Comparison of ENCODE assay signal across 10 mouse cellular contexts in genomic region chr4:53384104-53384503, GRCm38 (mm10). TPM values are rescaled to one million over a fixed set of nuclear protein-coding genes. Genes with fewer than 3 reads are reported as not detected.
DNase-seq lines count a peak whose midpoint lies in the region; ATAC-seq lines count a peak whose summit lies in the region.
"Had no signal": no experiment of that assay in that cellular context is flagged by ENCODE, and none has a peak within 500 bp of the region (broad histone marks: within the 10 kb centered on the region; RNA-seq: fewer than 3 reads in every experiment).

No protein-coding gene starts in this region.

- 0 out of 2 replicates have a peak, but pooled peaks have one; percentile 9 for ATAC-seq in midbrain, embryonic 15.5 days (replicated peaks)
- ATAC-seq in intestine, embryonic 16.5 days = peak; percentile 51

- H3K27me3 ChIP-seq in midbrain, embryonic 15.5 days (replicated peaks) = no peaks in the 10 kb centered on the region
- H3K27me3 ChIP-seq in midbrain, embryonic 10.5 days (ENCODE audit: low read depth, poor library complexity, severe bottlenecking) = no peaks in the 10 kb centered on the region
- H3K27me3 ChIP-seq in intestine, embryonic 16.5 days (replicated peaks; ENCODE audit: control insufficient read depth, insufficient read depth, low read length) = no peaks in the 10 kb centered on the region
- H3K27me3 ChIP-seq: embryonic facial prominence, embryonic 12.5 days; forebrain, embryonic 13.5 days; forebrain, embryonic 15.5 days had no signal

- no peak overlapping the region for H3K4me2 ChIP-seq in midbrain, embryonic 15.5 days
- no peak overlapping the region for H3K4me2 ChIP-seq in intestine, embryonic 16.5 days (ENCODE audit: low read depth, low read length)
- H3K4me2 ChIP-seq: forebrain, embryonic 13.5 days; forebrain, embryonic 15.5 days had no signal

- H3K36me3 ChIP-seq in midbrain, embryonic 15.5 days (replicated peaks) = no peaks in the 10 kb centered on the region
- H3K36me3 ChIP-seq in midbrain, embryonic 10.5 days = no peaks in the 10 kb centered on the region
- H3K36me3 ChIP-seq in intestine, embryonic 16.5 days (ENCODE audit: control insufficient read depth, insufficient read depth, low read length) = no peaks in the 10 kb centered on the region
- H3K36me3 ChIP-seq: embryonic facial prominence, embryonic 10.5 days; embryonic facial prominence, embryonic 12.5 days; forebrain, embryonic 15.5 days had no signal

- H3K9ac ChIP-seq in midbrain, embryonic 15.5 days = no peak overlapping the region
- H3K9ac ChIP-seq in intestine, embryonic 16.5 days (ENCODE audit: low read depth, low read length) = no peak overlapping the region
- H3K9ac ChIP-seq: embryonic facial prominence, embryonic 12.5 days; forebrain, embryonic 13.5 days; forebrain, embryonic 15.5 days had no signal

- no peak overlapping the region for H3K27ac ChIP-seq in midbrain, embryonic 15.5 days
- no peak overlapping the region for H3K27ac ChIP-seq in midbrain, embryonic 10.5 days (replicated peaks)
- no peak overlapping the region for H3K27ac ChIP-seq in intestine, embryonic 16.5 days (ENCODE audit: low read length)
- H3K27ac ChIP-seq: embryonic facial prominence, embryonic 10.5 days; embryonic facial prominence, embryonic 12.5 days; forebrain, embryonic 13.5 days; forebrain, embryonic 15.5 days had no signal

- no peak overlapping the region for H3K4me3 ChIP-seq in midbrain, embryonic 15.5 days
- H3K4me3 ChIP-seq in midbrain, embryonic 10.5 days = no peak overlapping the region
- no peak overlapping the region for H3K4me3 ChIP-seq in intestine, embryonic 16.5 days (ENCODE audit: low read length)
- H3K4me3 ChIP-seq: embryonic facial prominence, embryonic 10.5 days; embryonic facial prominence, embryonic 12.5 days; forebrain, embryonic 13.5 days; forebrain, embryonic 15.5 days had no signal

- H3K4me1 ChIP-seq in midbrain, embryonic 15.5 days = no peaks in the 10 kb centered on the region
- no peaks in the 10 kb centered on the region for H3K4me1 ChIP-seq in midbrain, embryonic 10.5 days
- H3K4me1 ChIP-seq in intestine, embryonic 16.5 days (ENCODE audit: control insufficient read depth, insufficient read depth, low read length) = 0 out of 2 replicates have a peak, but pooled peaks cover 6% of the 10 kb centered on the region
- H3K4me1 ChIP-seq: embryonic facial prominence, embryonic 10.5 days; embryonic facial prominence, embryonic 12.5 days had no signal

- DNase-seq in heart, adult 11 months = peak; percentile 86
- DNase-seq in heart, adult 18-20 months = no peak
- no peak for DNase-seq in midbrain, embryonic 10.5 days (ENCODE audit: low spot score)
- DNase-seq in adrenal gland, adult (ENCODE audit: inconsistent age in 2 of 2, low spot score in 1 of 2) = no peak

- 89% methylated on average over 6 of the region's 6 CpGs for WGBS in midbrain, embryonic 15.5 days
- 78% methylated on average over 6 of the region's 6 CpGs for WGBS in midbrain, embryonic 10.5 days
- 60% methylated on average over 6 of the region's 6 CpGs for WGBS in intestine, embryonic 16.5 days

- H3K9me3 ChIP-seq in midbrain, embryonic 15.5 days = no peaks in the 10 kb centered on the region
- no peaks in the 10 kb centered on the region for H3K9me3 ChIP-seq in midbrain, embryonic 10.5 days (replicated peaks)
- H3K9me3 ChIP-seq in intestine, embryonic 16.5 days (ENCODE audit: control insufficient read depth, low read length) = no peaks in the 10 kb centered on the region
- H3K9me3 ChIP-seq: embryonic facial prominence, embryonic 10.5 days; embryonic facial prominence, embryonic 12.5 days; forebrain, embryonic 13.5 days; forebrain, embryonic 15.5 days had no signal

RNA-seq across cellular contexts. Expression of gene Slc44a1, which starts 56.1 kb away (rescaled TPM):
- 10 to 100 TPM; 29.2 to 30.6 TPM for total RNA-seq in heart, adult 18-20 months (2021)
- polyA plus RNA-seq in midbrain, embryonic 15.5 days (2015; fragmentation: Nextera tagmentation; extraction: Ambion mirVana) = 9.6 and 10.6 TPM in 2 replicates
- polyA plus RNA-seq in midbrain, embryonic 10.5 days (2016; fragmentation: Nextera tagmentation; extraction: Ambion mirVana) = 8.7 and 10.5 TPM in 2 replicates
- 17.2 and 22.0 TPM in 2 replicates for polyA plus RNA-seq in intestine, embryonic 16.5 days (2015; fragmentation: Nextera tagmentation; extraction: Ambion mirVana)
